Mouse (Mus musculus) gastrocnemius, postnatal 25 days (tissue): Measurements from ENCODE around the gene Ddx3x. TPM values are rescaled to one million over a fixed set of nuclear protein-coding genes. Genes with fewer than 3 reads are reported as not detected.
A peak's percentile ranks its signal among the peaks of the same experiment; 100 is the strongest.
"Not testable (repeated sequence)": the region's sequence is repeated elsewhere in the genome, so short reads cannot be mapped to it uniquely, and the experiment has no call there.

ENCODE experiments used
- DNase-seq: peaks from one replicate; pipeline ENCODE4 v3.0.0; 2022
- long read RNA-seq, 2 experiments: library from polyadenylated mRNA; stranded (forward); transcript quantifications; one replicate each; pipeline ENCODE4 v2.0.0; 2021
- total RNA-seq, 2 experiments: library from RNA; stranded (reverse); gene quantifications; 1 replicate in 1 of 2; 2 replicates in 1 of 2; pipeline ENCODE4 v1.2.3; 2021

Ddx3x gene
- total RNA-seq, result 100 to 1,000 TPM in 1 of 2 experiments, 10 to 100 TPM in 1; 87.2 to 130 TPM
- long read RNA-seq, experiment 1, partial matches to known transcripts, result 6 of 15 reads
- long read RNA-seq, experiment 1, other reads (novel, unspliced or antisense), result 9 of 15 reads
- long read RNA-seq, experiment 2, full-length matches to known transcripts, result 2 of 21 reads
- long read RNA-seq, experiment 2, partial matches to known transcripts, result 17 of 21 reads
- long read RNA-seq, experiment 2, other reads (novel, unspliced or antisense), result 2 of 21 reads

GRCm38 (mm10) chrX:13280409-13281328 is at the start of gene Ddx3x:
Ddx3x (plus strand) TSS chrX:13280970.
- DNase-seq, result peak; percentile 92

GRCm38 (mm10) chrX:13231243-13231642 is 49.5 kb upstream of the Ddx3x start:
- no peak for DNase-seq

- not testable (repeated sequence) for DNase-seq
These were observed 47.9 kb upstream of the Ddx3x start for GRCm38 (mm10) chrX:13232834-13233233.

GRCm38 (mm10) chrX:13233631-13234030 is 47.1 kb upstream of the Ddx3x start:
- DNase-seq, result no peak

- no peak for DNase-seq
These were observed 46.1 kb upstream of the Ddx3x start for GRCm38 (mm10) chrX:13234709-13235108.

GRCm38 (mm10) chrX:13236100-13236568 is 44.6 kb upstream of the Ddx3x start:
- DNase-seq, result no peak

- no peak for DNase-seq
These were observed 41.3 kb upstream of the Ddx3x start for GRCm38 (mm10) chrX:13239455-13239854.

GRCm38 (mm10) chrX:13240646-13241425 is 39.9 kb upstream of the Ddx3x start:
- DNase-seq, result no peak

- DNase-seq, result no peak
These were observed 39.1 kb upstream of the Ddx3x start for GRCm38 (mm10) chrX:13241426-13242319.

- DNase-seq, result peak; percentile 89
These were observed 38.3 kb upstream of the Ddx3x start for GRCm38 (mm10) chrX:13242320-13243096.

- no peak for DNase-seq
These were observed 37.3 kb upstream of the Ddx3x start for GRCm38 (mm10) chrX:13243133-13244123.

- no peak for DNase-seq
These were observed 36.2 kb upstream of the Ddx3x start for GRCm38 (mm10) chrX:13244588-13244987.

- no peak for DNase-seq
These were observed 35.7 kb upstream of the Ddx3x start for GRCm38 (mm10) chrX:13245027-13245426.

- DNase-seq, result no peak
These were observed 29.1 kb upstream of the Ddx3x start for GRCm38 (mm10) chrX:13251683-13252082.

- no peak for DNase-seq
These were observed 26.5 kb upstream of the Ddx3x start for GRCm38 (mm10) chrX:13254273-13254672.

- no peak for DNase-seq
These were observed 17.4 kb upstream of the Ddx3x start for GRCm38 (mm10) chrX:13263356-13263755.

GRCm38 (mm10) chrX:13275519-13276137 is 5.1 kb upstream of the Ddx3x start:
- DNase-seq, result no peak

- no peak for DNase-seq
These were observed 1.8 kb upstream of the Ddx3x start for GRCm38 (mm10) chrX:13278996-13279395.

GRCm38 (mm10) chrX:13280037-13280408 is 747 bp upstream of the Ddx3x start:
- no peak for DNase-seq
